Mouse (Mus musculus): ENCODE measurements around the gene C87436. TPM values are rescaled to one million over a fixed set of nuclear protein-coding genes. Genes with fewer than 3 reads are reported as not detected.
A peak's percentile ranks its signal among the peaks of the same experiment; 100 is the strongest.

The C87436 gene
- total and polyA plus RNA-seq, 3 experiments: 8.7 to 22.3 (median 18.4) TPM

DNA sequence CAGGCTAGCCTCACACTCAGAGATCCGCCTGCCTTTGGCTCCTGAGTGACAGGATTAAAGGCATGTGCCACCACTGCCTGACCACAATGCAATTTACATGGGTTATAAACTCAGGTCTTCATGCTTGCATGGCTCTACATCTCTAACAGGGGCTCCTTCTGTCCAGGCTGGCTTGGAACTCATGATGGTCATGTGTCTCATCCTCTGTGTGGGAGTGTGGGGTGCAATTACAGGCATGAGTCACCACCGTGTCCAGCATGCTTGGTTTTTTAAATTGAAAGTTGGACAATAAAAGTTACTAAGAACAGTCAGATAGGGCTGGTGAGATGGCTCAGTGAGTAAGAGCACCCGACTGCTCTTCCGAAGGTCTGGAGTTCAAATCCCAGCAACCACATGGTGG lies 75.1 kb downstream of the C87436 start:
- no peak for DNase-seq

DNA sequence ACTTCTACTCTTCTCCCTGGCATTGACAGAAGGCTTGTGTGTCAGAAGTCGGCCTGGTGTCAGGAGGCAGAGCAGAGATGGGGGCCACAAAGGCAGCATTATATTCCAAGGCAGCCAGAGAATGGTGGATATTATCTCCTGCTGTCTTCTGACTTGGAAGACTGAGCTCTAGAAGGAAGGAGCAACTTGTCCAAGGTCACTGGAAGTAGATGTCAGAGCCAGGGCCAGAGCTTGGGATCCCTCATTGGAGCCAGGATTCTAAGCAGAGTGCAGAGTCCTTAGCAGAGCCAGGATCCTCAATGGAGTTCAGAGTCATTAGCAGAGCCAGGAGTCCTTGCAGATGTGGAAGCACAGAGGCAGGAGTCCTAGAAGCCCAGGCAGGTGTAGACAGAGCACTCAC lies 77.8 kb downstream of the C87436 start:
- peak; percentile 62 for DNase-seq

DNA sequence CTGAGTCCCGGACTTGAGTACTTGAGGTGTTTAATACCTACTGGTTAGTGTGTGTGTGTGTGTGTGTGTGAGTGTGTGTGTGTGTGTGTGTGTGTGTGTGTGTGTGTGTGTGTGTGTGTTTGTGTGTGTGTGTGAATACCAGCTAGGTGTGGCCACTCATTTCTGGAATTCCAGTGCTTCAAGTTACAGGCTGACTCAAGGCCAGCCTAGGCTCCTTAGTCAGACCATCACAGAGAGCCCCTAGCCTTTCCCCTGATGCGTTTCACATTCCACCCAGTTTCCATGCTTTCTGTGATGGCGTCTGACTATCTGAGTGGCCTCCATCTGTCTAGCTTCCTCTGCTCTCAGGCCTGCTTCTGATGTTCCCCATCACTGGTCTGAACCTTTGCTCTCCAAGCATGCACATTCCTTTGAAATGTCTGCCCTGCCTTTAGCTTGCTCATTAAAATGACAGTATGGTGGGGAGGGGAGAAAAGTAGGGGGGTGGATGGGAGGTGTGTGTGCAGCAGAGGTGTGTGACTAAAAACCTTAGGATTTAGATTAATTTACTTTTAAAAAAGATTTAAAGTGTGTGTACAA lies 81.7 kb downstream of the C87436 start:
- no peak for DNase-seq

DNA sequence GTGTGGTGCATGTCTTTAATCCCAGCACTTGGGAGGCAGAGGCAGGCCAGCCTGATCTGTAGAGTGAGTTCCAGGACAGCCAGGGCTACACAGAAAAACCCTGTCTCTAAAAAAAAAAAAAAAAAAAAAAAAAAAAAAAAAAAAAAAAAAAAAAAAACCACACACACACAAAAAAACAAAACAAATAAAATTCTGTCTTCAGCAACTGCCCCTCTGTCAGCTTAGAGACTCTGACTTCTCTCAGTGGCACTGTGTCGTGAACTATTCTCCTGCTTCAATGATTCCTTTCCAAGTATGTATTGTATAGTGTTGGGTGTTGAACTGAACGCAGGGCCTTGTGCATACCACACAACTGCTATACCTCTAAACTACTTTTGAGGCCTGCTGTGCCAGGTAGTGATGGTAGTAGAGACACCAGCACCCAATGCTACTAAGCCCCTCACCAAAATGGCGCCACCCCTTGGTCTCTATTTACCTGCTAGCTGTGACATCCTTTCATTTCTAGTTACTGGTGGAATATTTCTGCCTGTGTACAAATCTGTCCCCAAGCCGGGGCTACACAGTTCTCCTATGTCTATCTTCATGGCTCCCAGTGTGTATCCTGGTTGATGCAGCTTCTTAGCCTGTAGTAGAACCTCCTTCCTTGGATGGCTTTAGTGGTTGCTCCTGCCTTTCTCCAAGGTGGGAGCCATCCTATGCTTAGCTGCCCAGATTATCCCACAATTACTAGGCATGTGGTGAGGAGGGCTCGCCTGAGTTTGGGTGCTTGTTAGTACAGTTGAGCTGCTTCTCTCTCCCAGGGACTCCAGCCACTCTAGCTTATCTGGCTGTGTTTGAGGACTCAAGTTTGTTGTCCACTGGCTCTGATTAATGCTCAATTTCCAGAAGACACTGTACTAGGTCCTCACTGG lies 84.1 kb downstream of the C87436 start:
- DNase-seq: no peak

Other genes starting within 250 kb of the C87436 start
- gene Tgfa, start 243.2 kb upstream of the C87436 start, total RNA-seq (2021): 10 to 100 TPM; 15.0 to 18.2 TPM
- 33.2 and 49.0 TPM in 2 replicates for gene Tgfa, start 243.2 kb upstream of the C87436 start, polyA plus RNA-seq (2012; rRNA removed)
- gene Fam136a, start 72.7 kb upstream of the C87436 start, total RNA-seq (2021): 10 to 100 TPM; 62.6 to 73.7 TPM
- 43.9 and 48.7 TPM in 2 replicates for gene Fam136a, start 72.7 kb upstream of the C87436 start, polyA plus RNA-seq (2012; rRNA removed)
- gene Snrpg, start 67.1 kb upstream of the C87436 start, total RNA-seq (2021): 100 to 1,000 TPM; 197 to 420 TPM
- gene Snrpg, start 67.1 kb upstream of the C87436 start, polyA plus RNA-seq (2012; rRNA removed): 38.8 and 52.2 TPM in 2 replicates
- 100 to 1,000 TPM; 178 to 206 TPM for gene Pcyox1, start 41.2 kb upstream of the C87436 start, total RNA-seq (2021)
- 54.8 and 96.2 TPM in 2 replicates for gene Pcyox1, start 41.2 kb upstream of the C87436 start, polyA plus RNA-seq (2012; rRNA removed)
- gene Tia1, start 34.2 kb upstream of the C87436 start, total RNA-seq (2021): 10 to 100 TPM; 42.7 to 44.0 TPM
- gene Tia1, start 34.2 kb upstream of the C87436 start, polyA plus RNA-seq (2012; rRNA removed): 12.7 and 14.2 TPM in 2 replicates
- gene Gm44790, start 11.7 kb upstream of the C87436 start, total RNA-seq (2021): 1 to 10 TPM in 1 of 2 experiments, not detected in 1; 3.2 TPM
- 6.4 and 8.7 TPM in 2 replicates for gene Gm44790, start 11.7 kb upstream of the C87436 start, polyA plus RNA-seq (2012; rRNA removed)
- 100 to 1,000 TPM; 320 to 331 TPM for gene Pcbp1, start 87.9 kb downstream of the C87436 start, total RNA-seq (2021)
- gene Pcbp1, start 87.9 kb downstream of the C87436 start, polyA plus RNA-seq (2012; rRNA removed): 379 and 483 TPM in 2 replicates
- not detected for gene Asprv1, start 189.8 kb downstream of the C87436 start, total RNA-seq (2021)
- gene Asprv1, start 189.8 kb downstream of the C87436 start, polyA plus RNA-seq (2012; rRNA removed): 0.06 and 0.10 TPM in 2 replicates
- gene Mxd1, start 230.8 kb downstream of the C87436 start, total RNA-seq (2021): 1 to 10 TPM; 8.0 to 8.9 TPM
- 5.3 and 6.9 TPM in 2 replicates for gene Mxd1, start 230.8 kb downstream of the C87436 start, polyA plus RNA-seq (2012; rRNA removed)
- gene Snrnp27, start 246.1 kb downstream of the C87436 start, total RNA-seq (2021): 10 to 100 TPM; 60.0 to 62.5 TPM
- 3.7 and 6.8 TPM in 2 replicates for gene Snrnp27, start 246.1 kb downstream of the C87436 start, polyA plus RNA-seq (2012; rRNA removed)

Data from adrenal gland, adult 2 months (tissue).